Mouse (Mus musculus): ENCODE measurements at regions not wholly inside any gene's neighbourhood (a gene's known extent, or its start where the extent isn't known, plus 50 kb on each side); places are given as distances from the start of the nearest gene placed in this dataset.

- ATAC-seq (ENCODE audit: low FRiP score, low read depth) = no peak
- WGBS = 88% methylated on average over 4 of the region's 4 CpGs
- Histone ChIP-seq H3K27ac (replicated peaks; ENCODE audit: low read depth, low read length) (no peak overlapping the region), H3K4me3 (replicated peaks; ENCODE audit: low read length) (no peak overlapping the region), H3K4me2 (replicated peaks; ENCODE audit: low read depth, low read length, severe bottlenecking) (no peak overlapping the region), H3K36me3 (ENCODE audit: control insufficient read depth, insufficient read depth, low read length) (no peaks in the 10 kb centered on the region), H3K27me3 (ENCODE audit: control insufficient read depth, insufficient read depth, low read length) (no peaks in the 10 kb centered on the region), H3K9ac (ENCODE audit: low read depth, low read length, severe bottlenecking) (no peak overlapping the region), H3K4me1 (ENCODE audit: control insufficient read depth, insufficient read depth, low read length) (no peaks in the 10 kb centered on the region), H3K9me3 (ENCODE audit: control insufficient read depth, low read length) (no peaks in the 10 kb centered on the region)
- TF ChIP-seq POLR2A (IDR thresholded peaks at IDR 0.05; ENCODE audit: borderline replicate concordance, extremely low read depth, insufficient read depth, insufficient read length) = no peak
- no peak for DNase-seq (ENCODE audit: low spot score)
These were observed 351.5 kb upstream of the Tenm3 start for GRCm38 (mm10) chr8:49195333-49195640.

- Histone ChIP-seq H3K27me3 (ENCODE audit: control insufficient read depth, insufficient read depth, low read length) (no peaks in the 10 kb centered on the region), H3K27ac (replicated peaks; ENCODE audit: low read depth, low read length) (no peak overlapping the region), H3K4me1 (ENCODE audit: control insufficient read depth, insufficient read depth, low read length) (no peaks in the 10 kb centered on the region), H3K4me3 (replicated peaks; ENCODE audit: low read length) (no peak overlapping the region), H3K4me2 (replicated peaks; ENCODE audit: low read depth, low read length, severe bottlenecking) (no peak overlapping the region), H3K9ac (ENCODE audit: low read depth, low read length, severe bottlenecking) (no peak overlapping the region), H3K9me3 (ENCODE audit: control insufficient read depth, low read length) (no peaks in the 10 kb centered on the region), H3K36me3 (ENCODE audit: control insufficient read depth, insufficient read depth, low read length) (no peaks in the 10 kb centered on the region)
- 76% methylated on average over 11 of the region's 11 CpGs for WGBS
- ATAC-seq (ENCODE audit: low FRiP score, low read depth) (no peak), DNase-seq (ENCODE audit: low spot score) (no peak)
- TF ChIP-seq POLR2A (IDR thresholded peaks at IDR 0.05; ENCODE audit: borderline replicate concordance, extremely low read depth, insufficient read depth, insufficient read length) = no peak
These were observed 351.0 kb upstream of the Tenm3 start for GRCm38 (mm10) chr8:49194592-49195332.

- H3K4me1 ChIP-seq (ENCODE audit: control insufficient read depth, insufficient read depth, low read length) = no peaks in the 10 kb centered on the region
- WGBS = 43% methylated on average over 3 of the region's 3 CpGs
- ATAC-seq (ENCODE audit: low FRiP score, low read depth) = no peak
- no peak for DNase-seq (ENCODE audit: low spot score)
- no peaks in the 10 kb centered on the region for H3K36me3 ChIP-seq (ENCODE audit: control insufficient read depth, insufficient read depth, low read length)
- no peak overlapping the region for H3K4me3 ChIP-seq (replicated peaks; ENCODE audit: low read length)
- H3K4me2 ChIP-seq (replicated peaks; ENCODE audit: low read depth, low read length, severe bottlenecking) = no peak overlapping the region
- H3K9me3 ChIP-seq (ENCODE audit: control insufficient read depth, low read length) = no peaks in the 10 kb centered on the region
- no peak for TF ChIP-seq POLR2A (IDR thresholded peaks at IDR 0.05; ENCODE audit: borderline replicate concordance, extremely low read depth, insufficient read depth, insufficient read length)
- H3K9ac ChIP-seq (ENCODE audit: low read depth, low read length, severe bottlenecking) = no peak overlapping the region
- no peak overlapping the region for H3K27ac ChIP-seq (replicated peaks; ENCODE audit: low read depth, low read length)
- no peaks in the 10 kb centered on the region for H3K27me3 ChIP-seq (ENCODE audit: control insufficient read depth, insufficient read depth, low read length)
These were observed 343.1 kb upstream of the Tenm3 start for GRCm38 (mm10) chr8:49186853-49187252.

- 84% methylated on average over 4 of the region's 4 CpGs for WGBS
- Histone ChIP-seq H3K4me1 (ENCODE audit: control insufficient read depth, insufficient read depth, low read length) (no peaks in the 10 kb centered on the region), H3K9me3 (ENCODE audit: control insufficient read depth, low read length) (no peaks in the 10 kb centered on the region), H3K4me2 (replicated peaks; ENCODE audit: low read depth, low read length, severe bottlenecking) (no peak overlapping the region), H3K9ac (ENCODE audit: low read depth, low read length, severe bottlenecking) (no peak overlapping the region), H3K36me3 (ENCODE audit: control insufficient read depth, insufficient read depth, low read length) (no peaks in the 10 kb centered on the region), H3K4me3 (replicated peaks; ENCODE audit: low read length) (no peak overlapping the region), H3K27ac (replicated peaks; ENCODE audit: low read depth, low read length) (no peak overlapping the region), H3K27me3 (ENCODE audit: control insufficient read depth, insufficient read depth, low read length) (no peaks in the 10 kb centered on the region)
- ATAC-seq (ENCODE audit: low FRiP score, low read depth) = no peak
- TF ChIP-seq POLR2A (IDR thresholded peaks at IDR 0.05; ENCODE audit: borderline replicate concordance, extremely low read depth, insufficient read depth, insufficient read length) = no peak
- DNase-seq (ENCODE audit: low spot score) = no peak
These were observed 331.6 kb upstream of the Tenm3 start for GRCm38 (mm10) chr8:49175386-49175785.

- no peak for DNase-seq (ENCODE audit: low spot score)
- Histone ChIP-seq H3K27ac (replicated peaks; ENCODE audit: low read depth, low read length) (no peak overlapping the region), H3K36me3 (ENCODE audit: control insufficient read depth, insufficient read depth, low read length) (no peaks in the 10 kb centered on the region), H3K4me3 (replicated peaks; ENCODE audit: low read length) (no peak overlapping the region), H3K9me3 (ENCODE audit: control insufficient read depth, low read length) (no peaks in the 10 kb centered on the region), H3K4me2 (replicated peaks; ENCODE audit: low read depth, low read length, severe bottlenecking) (no peak overlapping the region), H3K27me3 (ENCODE audit: control insufficient read depth, insufficient read depth, low read length) (no peaks in the 10 kb centered on the region), H3K4me1 (ENCODE audit: control insufficient read depth, insufficient read depth, low read length) (no peaks in the 10 kb centered on the region), H3K9ac (ENCODE audit: low read depth, low read length, severe bottlenecking) (no peak overlapping the region)
- no peak for TF ChIP-seq POLR2A (IDR thresholded peaks at IDR 0.05; ENCODE audit: borderline replicate concordance, extremely low read depth, insufficient read depth, insufficient read length)
- WGBS = 86% methylated on average over 2 of the region's 2 CpGs
- no peak for ATAC-seq (ENCODE audit: low FRiP score, low read depth)
These were observed 331.2 kb upstream of the Tenm3 start for GRCm38 (mm10) chr8:49174956-49175355.

Data from limb, embryonic 14.5 days (tissue).